Mouse (Mus musculus) liver, postnatal 0 days (tissue): ENCODE data around the gene Hdac9. TPM values are rescaled to one million over a fixed set of nuclear protein-coding genes. Genes with fewer than 3 reads are reported as not detected.

Experiments
- ATAC-seq: fragments of 200-750 bp; cut with Nextera tagmentation; 2 replicates; pipeline ENCODE4 v1.8.0; 2017; ENCODE audit warnings: mild to moderate bottlenecking, moderate library complexity
- DNase-seq: peaks from one replicate; pipeline ENCODE4 v3.0.0-alpha.2; 2016
- H3K27ac ChIP-seq: fragments of 300-500 bp; sonication (generic); 2 replicates; pipeline ENCODE4 v1.5.1; 2014; ENCODE audit warnings: antibody characterized with exemption, moderate library complexity, mild to moderate bottlenecking, low read depth
- H3K27me3 ChIP-seq: fragments of 300-500 bp; sonication (generic); 2 replicates; pipeline ENCODE4 v1.6.1; 2014; ENCODE audit warnings: low read length, control low read depth, mixed read lengths; ENCODE audit not compliant: insufficient read depth
- H3K36me3 ChIP-seq: fragments of 300-500 bp; sonication (generic); replicated peaks from 2 replicates; pipeline ENCODE4 v1.6.1; 2014; ENCODE audit warnings: mild to moderate bottlenecking, control low read depth, low read length, moderate library complexity, mixed read lengths; ENCODE audit not compliant: insufficient read depth
- H3K4me1 ChIP-seq: fragments of 300-500 bp; sonication (generic); 2 replicates; pipeline ENCODE4 v1.6.1; 2014; ENCODE audit warnings: antibody characterized with exemption, mild to moderate bottlenecking, control low read depth; ENCODE audit not compliant: insufficient read depth
- H3K4me2 ChIP-seq: fragments of 300-500 bp; sonication (generic); 2 replicates; pipeline ENCODE4 v1.6.1; 2014; ENCODE audit warnings: low read depth, mild to moderate bottlenecking, low read length, moderate library complexity, mixed read lengths
- H3K4me3 ChIP-seq: fragments of 300-500 bp; sonication (generic); 2 replicates; pipeline ENCODE4 v1.5.1; 2014; ENCODE audit warnings: low read depth, low read length
- H3K9ac ChIP-seq: fragments of 300-500 bp; sonication (generic); replicated peaks from 2 replicates; pipeline ENCODE4 v1.6.1; 2014; ENCODE audit warnings: mild to moderate bottlenecking, moderate library complexity
- H3K9me3 ChIP-seq: fragments of 300-500 bp; sonication (generic); 2 replicates; pipeline ENCODE4 v1.6.1; 2016; ENCODE audit warnings: mild to moderate bottlenecking, control low read depth, low read length, mixed read lengths
- CTCF ChIP-seq: sonication (generic); IDR thresholded peaks from 2 replicates; pipeline ENCODE4 v1.5.1; 2016; ENCODE audit warnings: antibody characterized with exemption, low read depth
- EP300 ChIP-seq: IDR thresholded peaks from 2 replicates; pipeline ENCODE4 v1.6.1; 2016; ENCODE audit warnings: antibody characterized with exemption, low read depth, mild to moderate bottlenecking
- WGBS: fragments of 180-500 bp; shearing (Covaris S2); extraction: QIAGEN DNeasy Blood & Tissue Kit; methylation state at CpG from one replicate; pipeline ENCODE4 v1.1.7; 2014; ENCODE audit not compliant: insufficient replicate concordance; 5-methylcytosine and 5-hydroxymethylcytosine counted together
- polyA plus RNA-seq: library from polyadenylated mRNA; unstranded; fragments of >200 nt; fragmentation: Nextera tagmentation; extraction: Ambion mirVana; gene quantifications from 2 replicates; pipeline ENCODE4 v1.2.1, GENCODE M21; 2015

Gene Hdac9
- polyA plus RNA-seq, 1 experiment from 2014 or later = 1.3 TPM

GRCm38 (mm10) chr12:34379681-34380080 lies 537.2 kb downstream of the Hdac9 start:
- WGBS = 70% methylated on average over 1 of the region's 1 CpGs
- TF ChIP-seq EP300 = no peak
- TF ChIP-seq CTCF = no peak
- H3K9ac ChIP-seq = no peak overlapping the region
- H3K36me3 ChIP-seq = no peaks in the 10 kb centered on the region
- DNase-seq = no peak
- no peak overlapping the region for H3K4me2 ChIP-seq
- ATAC-seq = no peak
- H3K9me3 ChIP-seq = no peaks in the 10 kb centered on the region
- no peak overlapping the region for H3K4me3 ChIP-seq
- H3K27me3 ChIP-seq = no peaks in the 10 kb centered on the region
- H3K4me1 ChIP-seq = no peaks in the 10 kb centered on the region
- H3K27ac ChIP-seq = no peak overlapping the region

GRCm38 (mm10) chr12:34378637-34379036 lies 538.3 kb downstream of the Hdac9 start:
- H3K4me1 ChIP-seq = no peaks in the 10 kb centered on the region
- H3K27ac ChIP-seq = no peak overlapping the region
- no peaks in the 10 kb centered on the region for H3K9me3 ChIP-seq
- WGBS = 67% methylated on average over 4 of the region's 4 CpGs
- ATAC-seq = peak; percentile 29; the same call in 1 of the 2 replicates
- no peak overlapping the region for H3K9ac ChIP-seq
- TF ChIP-seq EP300 = no peak
- no peak for TF ChIP-seq CTCF
- H3K27me3 ChIP-seq = no peaks in the 10 kb centered on the region
- no peak overlapping the region for H3K4me3 ChIP-seq
- no peak for DNase-seq
- no peak overlapping the region for H3K4me2 ChIP-seq
- H3K36me3 ChIP-seq = no peaks in the 10 kb centered on the region

GRCm38 (mm10) chr12:34351906-34352305 lies 565.0 kb downstream of the Hdac9 start:
- ATAC-seq = no peak
- 36% methylated on average over 6 of the region's 6 CpGs for WGBS
- Histone ChIP-seq H3K4me2 (no peak overlapping the region), H3K9ac (no peak overlapping the region), H3K27ac (no peak overlapping the region), H3K9me3 (no peaks in the 10 kb centered on the region), H3K4me3 (no peak overlapping the region), H3K36me3 (no peaks in the 10 kb centered on the region), H3K27me3 (no peaks in the 10 kb centered on the region), H3K4me1 (no peaks in the 10 kb centered on the region)
- no peak for TF ChIP-seq CTCF
- TF ChIP-seq EP300 = no peak
- no peak for DNase-seq

- TF ChIP-seq EP300 (no peak), CTCF (no peak)
- Histone ChIP-seq H3K27me3 (no peaks in the 10 kb centered on the region), H3K4me3 (no peak overlapping the region), H3K4me2 (no peak overlapping the region), H3K27ac (no peak overlapping the region), H3K4me1 (no peaks in the 10 kb centered on the region), H3K9ac (no peak overlapping the region), H3K9me3 (no peaks in the 10 kb centered on the region), H3K36me3 (no peaks in the 10 kb centered on the region)
- no peak for DNase-seq
- WGBS = 91% methylated on average over 2 of the region's 2 CpGs
- ATAC-seq = no peak
Observed at GRCm38 (mm10) chr12:34347529-34347928, 569.4 kb downstream of the Hdac9 start.

GRCm38 (mm10) chr12:34342761-34343160 lies 574.1 kb downstream of the Hdac9 start:
- H3K36me3 ChIP-seq = no peaks in the 10 kb centered on the region
- no peak for ATAC-seq
- H3K27me3 ChIP-seq = no peaks in the 10 kb centered on the region
- no peak overlapping the region for H3K4me2 ChIP-seq
- TF ChIP-seq CTCF = no peak
- no peak for TF ChIP-seq EP300
- no peak overlapping the region for H3K4me3 ChIP-seq
- no peaks in the 10 kb centered on the region for H3K4me1 ChIP-seq
- no peak overlapping the region for H3K9ac ChIP-seq
- no peak overlapping the region for H3K27ac ChIP-seq
- WGBS = 85% methylated on average over 2 of the region's 2 CpGs
- H3K9me3 ChIP-seq = no peaks in the 10 kb centered on the region
- DNase-seq = no peak

GRCm38 (mm10) chr12:34338886-34339285 lies 578.0 kb downstream of the Hdac9 start:
- H3K4me3 ChIP-seq = no peak overlapping the region
- WGBS = 38% methylated on average over 4 of the region's 4 CpGs

More at GRCm38 (mm10) chr12:34338886-34339285, 578.0 kb downstream of the Hdac9 start:
- no peaks in the 10 kb centered on the region for H3K36me3 ChIP-seq
- H3K4me1 ChIP-seq = no peaks in the 10 kb centered on the region
- no peaks in the 10 kb centered on the region for H3K9me3 ChIP-seq
- no peak for ATAC-seq
- no peak for DNase-seq
- H3K4me2 ChIP-seq = no peak overlapping the region
- TF ChIP-seq EP300 (no peak), CTCF (no peak)
- no peak overlapping the region for H3K27ac ChIP-seq
- no peaks in the 10 kb centered on the region for H3K27me3 ChIP-seq
- no peak overlapping the region for H3K9ac ChIP-seq
